Mouse (Mus musculus) olfactory bulb, adult 2 months (tissue): Measurements from ENCODE around the gene Bnc1.

Experiments used
- CTCF ChIP-seq: fragments of 200-500 bp; IDR thresholded peaks from 2 replicates; pipeline ENCODE4 v1.5.1; 2012; ENCODE audit warnings: low read depth, mild to moderate bottlenecking, low read length, moderate library complexity; ENCODE audit not compliant: insufficient read depth
- POLR2A ChIP-seq: fragments of 200-500 bp; IDR thresholded peaks from 2 replicates; pipeline ENCODE4 v1.6.1; 2012; ENCODE audit warnings: mild to moderate bottlenecking, low read depth, low read length, moderate library complexity; ENCODE audit not compliant: insufficient read depth

- TF ChIP-seq CTCF (no peak), POLR2A (no peak)
Measured at GRCm38 (mm10) chr7:81954208-81954846, 37.8 kb downstream of the Bnc1 start.
